Mouse (Mus musculus) lung, adult 2 months (tissue): ENCODE measurements around the gene Hsh2d. TPM values are rescaled to one million over a fixed set of nuclear protein-coding genes. Genes with fewer than 3 reads are reported as not detected.
A peak's percentile ranks its signal among the peaks of the same experiment; 100 is the strongest.

Experiments
- DNase-seq: peaks from one replicate; pipeline ENCODE4 v3.0.0; 2022
- H3K4me1 ChIP-seq: fragments of 200-500 bp; 2 replicates; pipeline ENCODE4 v1.6.1; 2011; ENCODE audit warnings: low read length; ENCODE audit not compliant: control insufficient read depth, insufficient read depth
- H3K4me3 ChIP-seq: fragments of 200-500 bp; replicated peaks from 2 replicates; pipeline ENCODE3; 2011; ENCODE audit warnings: low read depth, mild to moderate bottlenecking, control low read depth, low read length; ENCODE audit errors: extremely low read depth
- CTCF ChIP-seq: fragments of 200-500 bp; IDR thresholded peaks from 2 replicates; pipeline ENCODE4 v1.5.1; 2011; ENCODE audit warnings: mild to moderate bottlenecking, low read length, control low read depth; ENCODE audit not compliant: insufficient read depth
- POLR2A ChIP-seq: fragments of 200-500 bp; IDR thresholded peaks from 2 replicates; pipeline ENCODE4 v1.6.1; 2011; ENCODE audit warnings: low read depth, mild to moderate bottlenecking, control low read depth, low read length, borderline replicate concordance; ENCODE audit errors: extremely low read depth
- WGBS: fragments of 180-500 bp; shearing (Covaris S2); methylation state at CpG from one replicate; pipeline ENCODE4 v1.1.7; 2018; 5-methylcytosine and 5-hydroxymethylcytosine counted together
- polyA plus RNA-seq: library from polyadenylated mRNA; depleted of rRNA; stranded (reverse); fragments of >200 nt; gene quantifications from 2 replicates; pipeline ENCODE4 v1.2.3, GENCODE M21; 2012

Hsh2d gene
- polyA plus RNA-seq, 1 experiment: 1.6 TPM

DNA sequence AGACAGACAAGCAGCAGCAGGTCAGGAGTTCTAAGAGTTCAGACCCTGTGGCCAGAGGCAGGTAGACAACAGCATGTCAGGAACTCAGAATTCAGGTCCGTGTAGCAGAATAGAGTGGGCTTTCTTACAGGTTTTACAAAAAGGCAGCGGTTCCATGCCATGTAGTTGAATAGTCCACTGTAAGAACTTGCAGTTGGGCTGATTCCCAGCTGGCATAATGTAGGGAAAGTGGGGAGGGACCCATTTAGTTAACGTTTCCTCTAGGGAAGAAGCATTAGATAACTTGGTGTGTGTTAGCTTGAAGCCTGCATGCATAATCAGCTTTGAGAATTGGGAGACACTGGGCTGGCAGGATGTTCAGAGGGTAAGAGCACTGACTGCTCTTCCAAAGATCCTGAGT is 30.7 kb upstream of the Hsh2d start:
- 62% methylated on average over 3 of the region's 3 CpGs for WGBS
- peaks cover 11% of the 10 kb centered on the region for H3K4me1 ChIP-seq
- no peak for DNase-seq
- no peak overlapping the region for H3K4me3 ChIP-seq
- no peak for TF ChIP-seq POLR2A
- TF ChIP-seq CTCF: no peak

DNA sequence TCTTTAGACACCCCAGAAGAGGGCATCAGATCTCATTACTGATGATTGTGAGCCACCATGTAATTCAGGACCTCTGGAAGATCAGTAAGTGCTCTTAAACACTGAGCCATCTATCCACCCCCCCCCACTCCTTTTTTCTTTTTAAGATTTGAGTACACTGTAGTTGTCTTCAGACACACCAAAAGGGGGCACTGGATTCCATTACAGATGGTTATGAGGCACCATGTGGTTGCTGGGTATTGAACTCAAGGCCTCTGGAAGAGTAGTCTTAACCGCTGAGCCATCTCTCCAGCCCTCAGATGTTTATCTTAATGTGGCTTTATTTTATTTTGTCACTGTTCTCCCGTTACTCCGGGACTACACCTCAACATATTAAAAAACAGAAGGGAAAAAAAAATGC is 29.4 kb upstream of the Hsh2d start:
- H3K4me1 ChIP-seq: peaks cover 11% of the 10 kb centered on the region
- no peak for DNase-seq
- peak overlapping the region; percentile 80 for H3K4me3 ChIP-seq
- WGBS: 51% methylated on average over 3 of the region's 3 CpGs
- TF ChIP-seq CTCF (no peak), POLR2A (no peak)

DNA sequence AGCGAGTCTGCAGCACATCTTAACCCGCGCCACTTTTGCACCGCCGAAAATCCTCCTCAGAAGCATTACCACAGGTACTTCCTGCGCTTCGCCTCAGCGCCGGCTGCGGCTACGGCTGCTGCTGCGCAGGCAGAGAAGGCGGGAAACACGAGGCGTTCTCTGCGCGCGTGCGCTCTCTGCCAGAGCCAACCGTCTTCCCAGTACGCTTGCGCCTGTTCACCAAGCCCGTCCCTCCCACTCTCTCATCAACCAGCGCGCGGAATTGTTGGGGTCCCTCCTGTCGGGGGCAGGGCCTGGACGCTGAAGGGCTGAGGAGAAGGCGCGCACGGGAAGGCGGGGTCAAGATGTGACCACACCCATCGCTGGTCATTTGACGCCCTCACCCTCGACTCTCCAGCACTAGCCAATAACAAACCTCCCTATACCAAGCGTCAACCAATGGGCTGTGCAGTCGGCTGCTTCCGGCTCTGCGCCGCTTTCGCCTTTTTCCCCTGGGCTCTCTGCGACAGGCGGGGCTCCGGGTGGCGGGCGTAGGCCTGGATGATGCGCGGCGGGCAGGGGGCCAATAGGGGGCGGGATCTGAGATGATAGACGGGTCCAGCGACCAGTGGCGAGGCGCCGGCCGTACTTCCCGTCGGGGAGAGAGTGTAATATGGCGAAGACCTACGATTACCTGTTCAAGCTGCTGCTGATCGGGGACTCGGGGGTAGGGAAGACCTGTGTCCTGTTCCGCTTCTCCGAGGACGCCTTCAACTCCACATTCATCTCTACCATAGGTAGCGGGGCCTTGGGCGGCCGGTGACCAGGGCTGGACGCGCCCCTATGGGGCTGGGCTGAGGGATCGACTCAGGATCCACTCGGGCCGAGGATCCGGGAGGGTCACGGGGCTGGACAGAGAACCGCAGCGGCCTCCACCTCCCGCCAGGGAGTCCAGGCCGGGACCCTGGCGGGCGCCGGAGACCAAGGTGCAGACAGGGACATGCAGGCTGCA is 28.4 kb upstream of the Hsh2d start, which contains the start of gene Rab8a:
TSS of gene Rab8a (plus strand) at position 494 of the 991 bp plus-strand sequence.
- DNase-seq: peak; percentile 99
- H3K4me1 ChIP-seq: peaks cover 11% of the 10 kb centered on the region
- H3K4me3 ChIP-seq: peak within 1 kb of the TSS; percentile 96
- under 1% methylated on average over 82 of the region's 82 CpGs for WGBS
- peak; percentile 94 for TF ChIP-seq POLR2A
- TF ChIP-seq CTCF: no peak

DNA sequence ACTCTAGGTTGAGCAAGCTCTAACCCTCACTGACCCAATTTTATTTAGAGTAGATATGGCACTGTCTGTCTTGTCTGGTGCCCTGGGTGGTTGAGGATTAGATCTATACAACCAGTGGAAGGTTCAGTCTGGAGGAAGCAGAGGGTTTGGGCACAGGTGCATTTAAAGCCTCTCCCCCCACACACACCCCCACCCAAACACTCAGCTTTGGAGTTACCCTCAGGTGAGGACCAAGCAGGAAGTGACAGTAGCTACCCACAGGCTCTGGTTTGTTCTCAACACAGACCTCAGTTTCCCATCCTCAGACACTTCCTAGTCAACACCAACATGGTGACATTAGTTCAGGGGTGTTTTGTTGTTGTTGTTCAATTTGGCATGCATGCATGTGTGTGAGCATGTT is 26.6 kb upstream of the Hsh2d start:
- peaks cover 11% of the 10 kb centered on the region for H3K4me1 ChIP-seq
- no peak overlapping the region for H3K4me3 ChIP-seq
- TF ChIP-seq CTCF: no peak
- TF ChIP-seq POLR2A: no peak
- DNase-seq: no peak

DNA sequence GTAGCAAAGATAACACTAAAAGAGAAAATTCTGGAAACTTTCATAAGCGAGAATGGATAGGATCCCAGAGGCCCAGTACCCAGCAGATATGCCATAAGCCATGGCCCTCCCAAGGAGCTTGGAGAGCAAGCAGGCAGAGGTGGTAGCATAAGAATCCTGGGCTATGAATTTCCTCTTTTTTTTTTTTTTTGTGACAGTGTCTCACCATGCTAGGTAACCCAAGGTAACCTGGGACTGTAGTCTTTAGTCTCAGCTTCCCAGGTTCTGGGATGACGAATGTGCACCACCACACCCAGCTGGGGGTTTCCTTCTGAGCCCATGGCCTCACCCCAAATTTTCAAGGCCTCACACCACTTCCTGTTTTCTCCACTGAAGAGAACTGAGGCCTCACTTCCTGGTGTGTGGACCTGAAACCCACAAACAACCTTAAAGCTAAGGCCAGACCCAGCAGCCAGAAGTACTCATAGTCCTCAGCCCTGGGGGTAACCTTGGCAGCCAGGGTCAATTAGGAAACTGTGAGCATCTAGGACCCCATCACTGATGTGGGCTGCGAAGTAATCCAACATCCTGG is 20.3 kb upstream of the Hsh2d start:
- DNase-seq: no peak

DNA sequence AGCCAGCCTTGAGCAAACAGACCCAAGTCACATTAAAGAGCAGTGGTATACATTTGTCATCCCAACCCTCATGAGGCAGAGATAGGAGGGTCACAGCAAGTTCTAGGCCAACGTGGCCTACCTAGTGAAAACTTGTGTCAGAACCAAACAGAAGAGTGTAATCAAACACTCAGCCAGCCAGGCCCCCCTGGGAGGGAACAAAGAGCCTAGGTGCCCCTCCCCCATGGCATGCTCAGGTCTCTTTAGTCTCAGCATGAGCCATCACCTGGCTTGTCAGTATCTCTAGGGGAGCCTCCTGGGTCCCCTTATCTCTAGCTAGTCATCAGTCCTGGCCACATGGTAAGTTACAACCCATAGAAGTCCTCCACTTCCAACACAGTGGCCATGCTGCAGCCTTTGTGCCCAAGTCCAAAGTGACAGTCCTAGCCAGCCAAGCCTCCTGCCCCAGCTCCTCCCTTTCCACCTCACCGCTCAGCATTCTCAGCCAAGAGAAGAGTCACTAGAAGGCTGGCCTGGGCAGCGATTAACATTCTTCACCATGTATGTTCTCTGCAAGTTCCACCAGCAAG is 19.7 kb upstream of the Hsh2d start:
- DNase-seq: no peak
- WGBS: 68% methylated on average over 3 of the region's 3 CpGs
- no peaks in the 10 kb centered on the region for H3K4me1 ChIP-seq
- TF ChIP-seq CTCF: no peak
- no peak for TF ChIP-seq POLR2A
- H3K4me3 ChIP-seq: no peak overlapping the region

More for the DNA sequence above, 20.3 kb upstream of the Hsh2d start:
- whole genome bisulfite sequencing: 84% methylated on average over 3 of the region's 3 CpGs
- Histone ChIP-seq H3K4me3 (no peak overlapping the region), H3K4me1 (no peaks in the 10 kb centered on the region)
- TF ChIP-seq CTCF (no peak), POLR2A (no peak)

DNA sequence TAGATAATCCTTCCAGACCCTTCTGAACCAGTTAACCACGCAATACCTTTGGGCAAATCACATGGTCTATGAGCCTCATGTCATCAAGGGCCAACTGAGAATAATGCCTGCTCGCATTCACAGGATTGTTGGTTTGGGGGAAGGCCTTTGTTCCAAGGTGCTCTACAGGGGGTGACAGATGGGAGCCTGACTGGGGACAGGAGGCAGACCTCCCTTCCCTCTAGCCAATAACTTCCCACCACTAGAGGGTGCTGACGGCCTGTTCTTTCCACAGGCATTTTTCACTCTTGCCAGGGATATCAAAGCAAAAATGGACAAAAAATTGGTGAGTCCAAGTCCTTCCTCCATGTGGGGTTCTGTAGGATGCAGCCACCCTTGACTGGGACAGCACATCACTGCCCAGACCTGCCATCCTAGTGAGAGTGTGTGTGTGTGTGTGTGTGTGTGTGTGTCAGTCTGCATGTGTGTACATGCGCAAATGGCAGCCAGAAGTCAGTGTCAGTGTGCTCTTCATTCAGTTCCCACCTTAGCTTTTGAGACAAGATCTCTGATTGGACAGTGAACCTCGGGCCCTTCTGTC is 12.0 kb upstream of the Hsh2d start:
- H3K4me1 ChIP-seq: no peaks in the 10 kb centered on the region
- DNase-seq: peak; percentile 69
- WGBS: 60% methylated on average over 5 of the region's 5 CpGs
- TF ChIP-seq CTCF: peak; percentile 80
- no peak for TF ChIP-seq POLR2A
- H3K4me3 ChIP-seq: no peak overlapping the region

DNA sequence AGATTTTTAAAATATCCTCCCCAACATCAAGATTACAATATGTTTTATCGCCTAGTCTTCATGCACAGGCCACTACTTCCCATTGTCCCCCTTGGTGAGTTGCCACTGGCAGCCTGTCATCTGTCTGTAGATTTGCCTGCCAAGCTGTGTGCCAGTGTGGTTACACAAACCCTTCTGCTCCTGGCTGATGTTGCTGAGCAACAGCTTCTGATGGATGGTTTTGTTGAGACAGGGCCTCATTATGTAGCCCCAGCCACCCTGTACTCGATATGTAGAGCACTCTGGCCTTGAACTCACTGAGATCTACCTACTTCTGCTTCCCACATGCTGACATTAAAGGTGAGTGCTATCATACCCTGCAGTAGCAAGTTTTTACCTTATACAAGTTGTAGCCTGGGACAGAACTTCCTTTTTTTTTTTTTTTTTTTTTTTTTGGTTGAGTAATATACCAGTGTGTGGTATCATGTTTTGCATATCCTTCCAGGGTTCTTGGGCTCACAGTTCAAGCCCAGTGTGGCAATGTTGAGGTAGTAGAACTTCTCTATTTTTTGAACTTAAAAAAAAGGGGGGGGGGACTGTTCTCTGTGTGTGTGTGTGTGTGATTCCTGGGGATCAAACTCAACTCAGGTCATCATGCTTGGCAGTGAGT is 5.8 kb upstream of the Hsh2d start:
- WGBS: 62% methylated on average over 2 of the region's 2 CpGs
- DNase-seq: no peak
- H3K4me1 ChIP-seq: no peaks in the 10 kb centered on the region
- no peak overlapping the region for H3K4me3 ChIP-seq
- TF ChIP-seq CTCF (no peak), POLR2A (no peak)
